Mouse (Mus musculus) frontal cortex, postnatal 25 days (tissue): ENCODE data around the gene Pcif1.

Source experiments
- DNase-seq, 2 experiments: peaks; one replicate each; pipeline ENCODE4 v3.0.0; 2022; ENCODE audit warnings: low spot score in 2 of 2

Pcif1 gene

GRCm38 (mm10) chr2:164892696-164893216 lies 13.7 kb downstream of the Pcif1 start:
- no peak for DNase-seq

GRCm38 (mm10) chr2:164894048-164894447 lies 14.9 kb downstream of the Pcif1 start:
- DNase-seq = no peak

- no peak for DNase-seq
These were observed 15.5 kb downstream of the Pcif1 start for GRCm38 (mm10) chr2:164894644-164895043.

GRCm38 (mm10) chr2:164895885-164896284 lies 16.8 kb downstream of the Pcif1 start:
- DNase-seq = no peak

GRCm38 (mm10) chr2:164898008-164898407 lies 18.9 kb downstream of the Pcif1 start:
- DNase-seq = no peak

- DNase-seq = no peak
These were observed 19.9 kb downstream of the Pcif1 start for GRCm38 (mm10) chr2:164899034-164899433.

GRCm38 (mm10) chr2:164899723-164900459 lies 20.8 kb downstream of the Pcif1 start:
- DNase-seq = no peak

GRCm38 (mm10) chr2:164901380-164901779 lies 22.3 kb downstream of the Pcif1 start:
- DNase-seq = no peak

GRCm38 (mm10) chr2:164903496-164903895 lies 24.4 kb downstream of the Pcif1 start:
- DNase-seq = no peak

- DNase-seq = no peak
These were observed 27.0 kb downstream of the Pcif1 start for GRCm38 (mm10) chr2:164906071-164906470.

GRCm38 (mm10) chr2:164907511-164907910 lies 28.4 kb downstream of the Pcif1 start:
- no peak for DNase-seq

GRCm38 (mm10) chr2:164908011-164908410 lies 28.9 kb downstream of the Pcif1 start:
- DNase-seq = no peak

GRCm38 (mm10) chr2:164909100-164909499 lies 30.0 kb downstream of the Pcif1 start:
- no peak for DNase-seq

- DNase-seq = no peak
These were observed 30.4 kb downstream of the Pcif1 start for GRCm38 (mm10) chr2:164909542-164909941.

GRCm38 (mm10) chr2:164910360-164911061 lies 31.4 kb downstream of the Pcif1 start:
- peak in 1 of 2 experiments; percentile 36 for DNase-seq

GRCm38 (mm10) chr2:164911086-164912048 lies 32.3 kb downstream of the Pcif1 start, which contains the start of gene Zfp335:
Zfp335 (minus strand) TSS chr2:164911757.
- DNase-seq = peak; percentile 87 to 88

GRCm38 (mm10) chr2:164912151-164912550 lies 33.0 kb downstream of the Pcif1 start:
- peak in 1 of 2 experiments; percentile 32 for DNase-seq

- no peak for DNase-seq
These were observed 33.8 kb downstream of the Pcif1 start for GRCm38 (mm10) chr2:164912749-164913427.

GRCm38 (mm10) chr2:164913428-164913786 lies 34.3 kb downstream of the Pcif1 start:
- no peak for DNase-seq

GRCm38 (mm10) chr2:164916820-164917219 lies 37.7 kb downstream of the Pcif1 start:
- no peak for DNase-seq

- no peak for DNase-seq
These were observed 38.3 kb downstream of the Pcif1 start for GRCm38 (mm10) chr2:164917371-164917770.
